29 mouse cellular contexts compared by ENCODE assay signal in genomic region chr5:96531962-96532361, GRCm38 (mm10).
A peak's percentile ranks its signal among the peaks of the same experiment; 100 is the strongest.
DNase-seq lines count a peak whose midpoint lies in the region; ATAC-seq and TF ChIP-seq lines count a peak whose summit lies in the region.
"Had no signal": no experiment of that assay in that cellular context is flagged by ENCODE, and none has a peak within 500 bp of the region (broad histone marks: within the 10 kb centered on the region; RNA-seq: fewer than 3 reads in every experiment).

No protein-coding gene starts in this region.

- H3K9me3 ChIP-seq in G1E (replicated peaks): no peaks in the 10 kb centered on the region
- H3K9me3 ChIP-seq: embryonic facial prominence, embryonic 12.5 days; embryonic facial prominence, embryonic 15.5 days; forebrain, embryonic 12.5 days; forebrain, embryonic 15.5 days; heart, embryonic 10.5 days; heart, embryonic 13.5 days; hindbrain, embryonic 10.5 days; hindbrain, embryonic 13.5 days had no signal

- ATAC-seq in G1E (ENCODE audit: extremely low read depth, insufficient number of reproducible peaks, low FRiP score, poor library complexity, severe bottlenecking): peak; percentile 22; the same call in 1 of the 2 replicates
- peak; percentile 88 for ATAC-seq in common myeloid progenitor, adult 5-6 weeks (replicated peaks; ENCODE audit: low read depth, poor library complexity, severe bottlenecking)
- ATAC-seq in megakaryocyte, adult 5-6 weeks (ENCODE audit: poor library complexity, severe bottlenecking): peak; percentile 77
- no peak for ATAC-seq in erythroblast, adult 5-6 weeks (replicated peaks; ENCODE audit: low FRiP score, poor library complexity, severe bottlenecking)
- ATAC-seq: activated CD4-positive, CD25-positive, alpha-beta regulatory T cell, adult 4 months; CD4-positive, CD25-positive, alpha-beta regulatory T cell, adult 4 months; forebrain, embryonic 15.5 days; hindbrain, embryonic 16.5 days; intestine, embryonic 16.5 days had no signal

- H3K4me1 ChIP-seq in G1E (ENCODE audit: insufficient read depth, low read depth, low read length): no peaks in the 10 kb centered on the region
- H3K4me1 ChIP-seq: embryonic facial prominence, embryonic 12.5 days; embryonic facial prominence, embryonic 15.5 days; forebrain, embryonic 12.5 days; forebrain, embryonic 15.5 days; heart, embryonic 10.5 days; heart, embryonic 13.5 days; hindbrain, embryonic 10.5 days; hindbrain, embryonic 13.5 days had no signal

- intact Hi-C loops in left cerebral cortex, postnatal 4 days (cut with DNase I): no loop called here
- intact Hi-C loops in heart, postnatal 25 days (cut with DNase I): no loop called here

- TF ChIP-seq CTCF in G1E (IDR thresholded peaks at IDR 0.05; ENCODE audit: low read depth, low read length): no peak

- DNase-seq in 416B (ENCODE audit: low read depth) (peak; percentile 3), G1E (ENCODE audit: low spot score) (no peak)
- no peak for DNase-seq in left cerebral cortex, postnatal 4 days
- no peak for DNase-seq in thymus, postnatal 0 days (ENCODE audit: low spot score)
- no peak for DNase-seq in heart, postnatal 25 days (ENCODE audit: low spot score)
- DNase-seq: adrenal gland, adult 8-10 months; adrenal gland, postnatal 25 days; cerebellum, adult 11-12 months; cerebellum, adult 8-10 months; cerebellum, postnatal 10 days; gastrocnemius, postnatal 25 days; heart, adult 2 months; heart, postnatal 14 days had no signal

- H3K4me3 ChIP-seq in G1E (ENCODE audit: low read depth, low read length): no peak overlapping the region
- H3K4me3 ChIP-seq: embryonic facial prominence, embryonic 12.5 days; embryonic facial prominence, embryonic 15.5 days; erythroblast, embryonic 14.5 days; forebrain, embryonic 12.5 days; forebrain, embryonic 15.5 days; heart, adult 2 months; heart, embryonic 10.5 days; heart, embryonic 13.5 days; hindbrain, embryonic 10.5 days; hindbrain, embryonic 13.5 days had no signal

- no peaks in the 10 kb centered on the region for H3K36me3 ChIP-seq in G1E (replicated peaks)
- H3K36me3 ChIP-seq: embryonic facial prominence, embryonic 12.5 days; embryonic facial prominence, embryonic 15.5 days; forebrain, embryonic 12.5 days; forebrain, embryonic 15.5 days; heart, embryonic 10.5 days; heart, embryonic 13.5 days; hindbrain, embryonic 10.5 days; hindbrain, embryonic 13.5 days had no signal

- peaks cover 2% of the 10 kb centered on the region; the same call in 1 of the 2 replicates for H3K27me3 ChIP-seq in G1E (ENCODE audit: insufficient read depth, low read length)
- H3K27me3 ChIP-seq: embryonic facial prominence, embryonic 12.5 days; embryonic facial prominence, embryonic 15.5 days; forebrain, embryonic 12.5 days; forebrain, embryonic 15.5 days; heart, embryonic 13.5 days; hindbrain, embryonic 13.5 days had no signal
